Mouse (Mus musculus) kidney, embryonic 15.5 days (tissue): ENCODE measurements at regions not wholly inside any gene's neighbourhood (a gene's known extent, or its start where the extent isn't known, plus 50 kb on each side); places are given as distances from the start of the nearest gene placed in this dataset.

ENCODE experiments used
- ATAC-seq: fragments of 200-750 bp; cut with Nextera tagmentation; replicated peaks from 2 replicates; pipeline ENCODE4 v1.8.0; 2017; ENCODE audit warnings: moderate TSS enrichment; ENCODE audit not compliant: low FRiP score
- H3K27ac ChIP-seq: fragments of 300-500 bp; sonication (generic); 2 replicates; pipeline ENCODE4 v1.5.1; 2015; ENCODE audit warnings: mild to moderate bottlenecking, inconsistent platforms
- H3K27me3 ChIP-seq: fragments of 300-500 bp; sonication (generic); 2 replicates; pipeline ENCODE4 v1.6.1; 2015; ENCODE audit warnings: inconsistent platforms
- H3K36me3 ChIP-seq: fragments of 300-500 bp; sonication (generic); 2 replicates; pipeline ENCODE4 v1.6.1; 2015; ENCODE audit warnings: inconsistent platforms
- H3K4me1 ChIP-seq: fragments of 300-500 bp; sonication (generic); 2 replicates; pipeline ENCODE4 v1.6.1; 2015; ENCODE audit warnings: inconsistent platforms
- H3K4me2 ChIP-seq: fragments of 300-500 bp; sonication (generic); 2 replicates; pipeline ENCODE4 v1.6.1; 2015; ENCODE audit warnings: moderate library complexity, mild to moderate bottlenecking, inconsistent platforms
- H3K4me3 ChIP-seq: fragments of 300-500 bp; sonication (generic); replicated peaks from 2 replicates; pipeline ENCODE4 v1.5.1; 2015; ENCODE audit warnings: mild to moderate bottlenecking, inconsistent platforms
- H3K9ac ChIP-seq: fragments of 300-500 bp; sonication (generic); 2 replicates; pipeline ENCODE4 v1.6.1; 2015; ENCODE audit warnings: mild to moderate bottlenecking, inconsistent platforms
- H3K9me3 ChIP-seq: fragments of 300-500 bp; sonication (generic); replicated peaks from 2 replicates; pipeline ENCODE4 v1.6.1; 2016; ENCODE audit warnings: inconsistent platforms
- WGBS: fragments of 180-500 bp; shearing (Covaris S2); methylation state at CpG from one replicate; pipeline ENCODE4 v1.1.7; 2015; ENCODE audit warnings: mixed read lengths; 5-methylcytosine and 5-hydroxymethylcytosine counted together

DNA sequence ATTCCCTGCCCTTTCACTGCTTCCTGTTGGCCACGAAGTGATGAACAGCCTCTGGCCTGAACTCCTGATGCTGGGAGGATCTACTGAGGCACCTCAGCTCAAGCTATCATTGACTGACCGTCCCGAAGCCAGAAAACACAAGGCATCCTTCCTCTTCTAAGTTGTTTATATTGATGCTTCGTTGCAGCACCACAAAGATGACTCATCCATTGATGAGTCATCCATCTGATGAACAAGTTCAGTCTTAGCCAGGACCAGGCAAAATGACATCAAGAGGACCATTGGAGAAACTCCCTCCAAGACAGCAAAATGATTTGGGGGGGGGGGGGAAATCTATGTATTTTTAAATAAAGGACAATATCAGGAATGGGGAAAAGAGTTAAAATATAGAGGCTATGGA lies 144.5 kb downstream of the Rab28 start:
- WGBS, result 73% methylated on average over 4 of the region's 4 CpGs
- no peak overlapping the region for H3K4me3 ChIP-seq
- no peaks in the 10 kb centered on the region for H3K36me3 ChIP-seq
- ATAC-seq, result no peak
- no peak overlapping the region for H3K27ac ChIP-seq
- no peaks in the 10 kb centered on the region for H3K9me3 ChIP-seq
- H3K9ac ChIP-seq, result no peak overlapping the region
- no peak overlapping the region for H3K4me2 ChIP-seq
- H3K4me1 ChIP-seq, result no peaks in the 10 kb centered on the region
- H3K27me3 ChIP-seq, result no peaks in the 10 kb centered on the region

- no peak overlapping the region for H3K27ac ChIP-seq
- WGBS, result 78% methylated on average over 1 of the region's 1 CpGs
- no peak overlapping the region for H3K4me3 ChIP-seq
- H3K36me3 ChIP-seq, result no peaks in the 10 kb centered on the region
- no peaks in the 10 kb centered on the region for H3K4me1 ChIP-seq
- no peak overlapping the region for H3K4me2 ChIP-seq
- no peaks in the 10 kb centered on the region for H3K27me3 ChIP-seq
- no peak overlapping the region for H3K9ac ChIP-seq
- ATAC-seq, result no peak
- no peaks in the 10 kb centered on the region for H3K9me3 ChIP-seq
These were observed 145.7 kb downstream of the Rab28 start for GRCm38 (mm10) chr5:41562299-41562698.

- no peaks in the 10 kb centered on the region for H3K36me3 ChIP-seq
- no peaks in the 10 kb centered on the region for H3K4me1 ChIP-seq
- peak overlapping the region; percentile 54 for H3K4me2 ChIP-seq
- H3K27ac ChIP-seq, result no peak overlapping the region
- 41% methylated on average over 24 of the region's 24 CpGs for whole genome bisulfite sequencing
- no peaks in the 10 kb centered on the region for H3K27me3 ChIP-seq
- peak; percentile 58 for ATAC-seq
- no peak overlapping the region for H3K9ac ChIP-seq
- H3K9me3 ChIP-seq, result no peaks in the 10 kb centered on the region
- peak overlapping the region; percentile 23 for H3K4me3 ChIP-seq
These were observed 151.2 kb downstream of the Rab28 start for GRCm38 (mm10) chr5:41556700-41557309.

DNA sequence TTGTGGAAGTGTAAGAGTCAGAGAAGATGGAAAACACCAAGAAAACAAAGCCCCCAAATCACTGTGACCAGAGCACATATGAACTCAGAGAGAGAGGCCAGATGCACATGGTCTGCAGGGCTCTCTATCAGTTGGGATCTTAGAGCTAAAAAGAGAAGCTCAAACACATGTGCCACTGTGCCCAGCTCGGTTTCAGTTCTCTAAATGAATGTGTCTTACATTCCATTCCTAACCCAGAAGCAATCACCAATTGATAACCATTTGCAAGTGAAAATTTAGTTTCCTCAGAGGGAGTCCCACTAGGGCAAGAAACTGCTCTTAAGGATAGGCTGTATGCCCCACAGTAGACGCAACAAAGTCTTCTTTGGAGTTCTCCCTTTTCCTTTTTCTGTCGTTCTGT lies 153.6 kb downstream of the Rab28 start:
- Histone ChIP-seq H3K4me2 (no peak overlapping the region), H3K9me3 (no peaks in the 10 kb centered on the region), H3K4me1 (no peaks in the 10 kb centered on the region), H3K4me3 (no peak overlapping the region), H3K27ac (no peak overlapping the region), H3K27me3 (no peaks in the 10 kb centered on the region), H3K36me3 (no peaks in the 10 kb centered on the region), H3K9ac (no peak overlapping the region)
- no peak for ATAC-seq
- WGBS, result 84% methylated on average over 3 of the region's 3 CpGs

GRCm38 (mm10) chr5:41550063-41550462 lies 157.9 kb downstream of the Rab28 start:
- Histone ChIP-seq H3K27me3 (no peaks in the 10 kb centered on the region), H3K4me3 (no peak overlapping the region), H3K36me3 (no peaks in the 10 kb centered on the region), H3K9me3 (no peaks in the 10 kb centered on the region), H3K4me1 (0 out of 2 replicates have a peak, but pooled peaks cover 3% of the 10 kb centered on the region), H3K4me2 (no peak overlapping the region), H3K27ac (no peak overlapping the region), H3K9ac (no peak overlapping the region)
- no peak for ATAC-seq
- WGBS, result 79% methylated on average over 2 of the region's 2 CpGs

GRCm38 (mm10) chr5:41546909-41547308 lies 161.0 kb downstream of the Rab28 start:
- Histone ChIP-seq H3K27ac (no peak overlapping the region), H3K9me3 (no peaks in the 10 kb centered on the region), H3K4me2 (no peak overlapping the region), H3K9ac (no peak overlapping the region), H3K36me3 (no peaks in the 10 kb centered on the region), H3K4me3 (no peak overlapping the region), H3K4me1 (0 out of 2 replicates have a peak, but pooled peaks cover 3% of the 10 kb centered on the region), H3K27me3 (no peaks in the 10 kb centered on the region)
- peak; percentile 60 for ATAC-seq
- WGBS, result 13% methylated on average over 4 of the region's 4 CpGs

GRCm38 (mm10) chr5:41540789-41541188 lies 167.2 kb downstream of the Rab28 start:
- H3K9me3 ChIP-seq, result no peaks in the 10 kb centered on the region
- H3K9ac ChIP-seq, result no peak overlapping the region
- no peak overlapping the region for H3K27ac ChIP-seq
- H3K36me3 ChIP-seq, result no peaks in the 10 kb centered on the region
- 0% methylated on average over 1 of the region's 1 CpGs for WGBS
- H3K4me3 ChIP-seq, result no peak overlapping the region
- ATAC-seq, result peak; percentile 81
- H3K27me3 ChIP-seq, result no peaks in the 10 kb centered on the region
- H3K4me2 ChIP-seq, result no peak overlapping the region
- H3K4me1 ChIP-seq, result no peaks in the 10 kb centered on the region

DNA sequence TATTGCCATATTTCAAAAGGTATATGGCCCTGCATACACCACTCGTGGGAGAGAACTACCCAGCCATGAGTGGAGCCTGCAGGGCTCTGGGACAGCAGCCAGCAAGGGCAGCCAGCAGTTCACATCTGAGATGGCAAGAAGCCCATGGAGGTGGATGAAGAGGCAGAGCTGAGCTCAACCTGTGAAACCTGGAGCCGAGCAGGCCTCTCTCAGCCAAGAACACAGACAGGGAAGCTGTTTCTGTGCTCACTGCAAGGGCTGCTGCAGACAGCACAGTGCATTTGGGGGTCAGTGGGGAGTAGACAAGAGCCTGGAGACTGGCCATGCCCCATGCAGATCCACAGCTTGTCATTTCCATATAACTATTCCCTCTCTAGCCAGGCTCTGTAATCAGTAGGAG lies 173.4 kb downstream of the Rab28 start:
- Histone ChIP-seq H3K36me3 (no peaks in the 10 kb centered on the region), H3K27me3 (no peaks in the 10 kb centered on the region), H3K9me3 (no peaks in the 10 kb centered on the region), H3K9ac (no peak overlapping the region), H3K27ac (no peak overlapping the region), H3K4me3 (no peak overlapping the region), H3K4me1 (no peaks in the 10 kb centered on the region), H3K4me2 (no peak overlapping the region)
- ATAC-seq, result no peak
- WGBS, result 52% methylated on average over 2 of the region's 2 CpGs
